ENCODE assay signal across 7 mouse cellular contexts in the genomic region with DNA sequence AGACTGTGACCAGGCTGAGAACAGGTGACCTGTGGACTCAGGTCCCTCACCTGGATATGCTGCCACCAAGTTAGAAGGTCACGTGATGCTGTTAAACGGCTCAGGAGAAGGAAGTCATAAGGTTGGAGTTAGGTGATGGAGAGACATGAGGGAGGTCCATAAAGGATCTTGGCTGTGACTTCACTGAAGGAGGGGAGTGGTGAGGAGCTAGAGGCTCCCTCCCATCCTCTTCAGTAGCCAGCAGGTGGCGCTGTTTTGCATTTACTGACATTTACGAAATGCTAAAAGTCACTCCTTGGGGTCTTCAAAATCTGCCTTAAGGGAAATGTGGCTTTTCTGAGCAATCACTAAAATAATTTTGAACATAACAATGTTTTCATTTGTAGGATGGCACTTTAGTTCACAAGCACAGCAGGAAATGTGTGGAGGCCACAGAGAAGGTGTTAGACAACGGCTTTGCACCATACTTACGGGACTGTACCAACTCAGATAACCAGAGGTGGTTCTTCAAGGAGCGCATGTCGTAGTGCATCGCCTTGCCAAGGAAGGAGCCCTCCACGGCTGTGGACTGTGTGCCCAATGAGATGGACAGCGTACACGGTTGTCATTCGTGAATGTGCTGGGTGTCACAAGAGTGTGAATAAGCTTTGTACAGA. TPM values are rescaled to one million over a fixed set of nuclear protein-coding genes. Genes with fewer than 3 reads are reported as not detected.
DNase-seq lines count a peak whose midpoint lies in the region; ATAC-seq and TF ChIP-seq lines count a peak whose summit lies in the region.

No protein-coding gene starts in this region.

- 59% methylated on average over 13 of the region's 13 CpGs for WGBS in limb, embryonic 14.5 days

- H3K27me3 ChIP-seq in limb, embryonic 14.5 days (ENCODE audit: control insufficient read depth, insufficient read depth, low read length): no peaks in the 10 kb centered on the region

- H3K9ac ChIP-seq in limb, embryonic 14.5 days (ENCODE audit: low read depth, low read length, severe bottlenecking): no peak overlapping the region

- peak; percentile 6 for DNase-seq in spleen, adult 12 weeks (ENCODE audit: low spot score)
- DNase-seq in spleen, postnatal 36 days (ENCODE audit: low spot score in 2 of 2): no peak
- peak; percentile 64 for DNase-seq in adipocyte (ENCODE audit: low spot score)
- peak; percentile 83 for DNase-seq in embryo, embryonic 11 days
- DNase-seq in hindlimb bud, embryonic 11.5 days (ENCODE audit: extremely low spot score, low read depth, low spot score): peak; percentile 53
- DNase-seq in limb, embryonic 14.5 days (ENCODE audit: low spot score): peak; percentile 76
- peak; percentile 66 to 81 for DNase-seq in right cerebral cortex, postnatal 10 days (ENCODE audit: low spot score in 2 of 2)

- no peaks in the 10 kb centered on the region for H3K9me3 ChIP-seq in limb, embryonic 14.5 days (ENCODE audit: control insufficient read depth, low read length)

- H3K27ac ChIP-seq in limb, embryonic 14.5 days (replicated peaks; ENCODE audit: low read depth, low read length): no peak overlapping the region

- no peaks in the 10 kb centered on the region for H3K36me3 ChIP-seq in limb, embryonic 14.5 days (ENCODE audit: control insufficient read depth, insufficient read depth, low read length)

- H3K4me3 ChIP-seq in limb, embryonic 14.5 days (replicated peaks; ENCODE audit: low read length): no peak overlapping the region

- peak; percentile 41; the same call in 1 of the 2 replicates for ATAC-seq in limb, embryonic 14.5 days (ENCODE audit: low FRiP score, low read depth)

- no peak overlapping the region for H3K4me2 ChIP-seq in limb, embryonic 14.5 days (replicated peaks; ENCODE audit: low read depth, low read length, severe bottlenecking)

- TF ChIP-seq POLR2A in limb, embryonic 14.5 days (IDR thresholded peaks at IDR 0.05; ENCODE audit: borderline replicate concordance, extremely low read depth, insufficient read depth, insufficient read length): no peak

- no peaks in the 10 kb centered on the region for H3K4me1 ChIP-seq in limb, embryonic 14.5 days (ENCODE audit: control insufficient read depth, insufficient read depth, low read length)

RNA-seq across cellular contexts. Expression of gene Galnt12, which starts 30.5 kb away (rescaled TPM):
- polyA plus RNA-seq in limb, embryonic 14.5 days (2012; rRNA removed): 4.2 and 4.7 TPM in 2 replicates
- 5.4 and 5.9 TPM in 2 replicates for polyA plus RNA-seq in limb, embryonic 14.5 days (2014; fragmentation: Nextera tagmentation; extraction: Ambion mirVana)

Comparison
In these comparisons a context has a peak if more than half of its experiments do, and no peak if none do; other contexts are left out.
1. DNase-seq: peak in spleen, adult 12 weeks (single experiment), adipocyte (single experiment), embryo, embryonic 11 days (single experiment), hindlimb bud, embryonic 11.5 days (single experiment), limb, embryonic 14.5 days (single experiment) and right cerebral cortex, postnatal 10 days (2 of 2); none in spleen, postnatal 36 days (0 of 2).